Mouse (Mus musculus) lung, adult 2 months (tissue): ENCODE data around the gene Hnrnph1. TPM values are rescaled to one million over a fixed set of nuclear protein-coding genes. Genes with fewer than 3 reads are reported as not detected.

Experiments
- DNase-seq: peaks from one replicate; pipeline ENCODE4 v3.0.0; 2022
- H3K4me1 ChIP-seq: fragments of 200-500 bp; 2 replicates; pipeline ENCODE4 v1.6.1; 2011; ENCODE audit warnings: low read length; ENCODE audit not compliant: control insufficient read depth, insufficient read depth
- H3K4me3 ChIP-seq: fragments of 200-500 bp; replicated peaks from 2 replicates; pipeline ENCODE3; 2011; ENCODE audit warnings: low read depth, mild to moderate bottlenecking, control low read depth, low read length; ENCODE audit errors: extremely low read depth
- CTCF ChIP-seq: fragments of 200-500 bp; IDR thresholded peaks from 2 replicates; pipeline ENCODE4 v1.5.1; 2011; ENCODE audit warnings: mild to moderate bottlenecking, low read length, control low read depth; ENCODE audit not compliant: insufficient read depth
- POLR2A ChIP-seq: fragments of 200-500 bp; IDR thresholded peaks from 2 replicates; pipeline ENCODE4 v1.6.1; 2011; ENCODE audit warnings: low read depth, mild to moderate bottlenecking, control low read depth, low read length, borderline replicate concordance; ENCODE audit errors: extremely low read depth
- WGBS: fragments of 180-500 bp; shearing (Covaris S2); methylation state at CpG from one replicate; pipeline ENCODE4 v1.1.7; 2018; 5-methylcytosine and 5-hydroxymethylcytosine counted together
- polyA plus RNA-seq: library from polyadenylated mRNA; depleted of rRNA; stranded (reverse); fragments of >200 nt; gene quantifications from 2 replicates; pipeline ENCODE4 v1.2.3, GENCODE M21; 2012; rRNA removed

The Hnrnph1 gene
- polyA plus RNA-seq, result 53.9 and 94.9 TPM in 2 replicates

DNA sequence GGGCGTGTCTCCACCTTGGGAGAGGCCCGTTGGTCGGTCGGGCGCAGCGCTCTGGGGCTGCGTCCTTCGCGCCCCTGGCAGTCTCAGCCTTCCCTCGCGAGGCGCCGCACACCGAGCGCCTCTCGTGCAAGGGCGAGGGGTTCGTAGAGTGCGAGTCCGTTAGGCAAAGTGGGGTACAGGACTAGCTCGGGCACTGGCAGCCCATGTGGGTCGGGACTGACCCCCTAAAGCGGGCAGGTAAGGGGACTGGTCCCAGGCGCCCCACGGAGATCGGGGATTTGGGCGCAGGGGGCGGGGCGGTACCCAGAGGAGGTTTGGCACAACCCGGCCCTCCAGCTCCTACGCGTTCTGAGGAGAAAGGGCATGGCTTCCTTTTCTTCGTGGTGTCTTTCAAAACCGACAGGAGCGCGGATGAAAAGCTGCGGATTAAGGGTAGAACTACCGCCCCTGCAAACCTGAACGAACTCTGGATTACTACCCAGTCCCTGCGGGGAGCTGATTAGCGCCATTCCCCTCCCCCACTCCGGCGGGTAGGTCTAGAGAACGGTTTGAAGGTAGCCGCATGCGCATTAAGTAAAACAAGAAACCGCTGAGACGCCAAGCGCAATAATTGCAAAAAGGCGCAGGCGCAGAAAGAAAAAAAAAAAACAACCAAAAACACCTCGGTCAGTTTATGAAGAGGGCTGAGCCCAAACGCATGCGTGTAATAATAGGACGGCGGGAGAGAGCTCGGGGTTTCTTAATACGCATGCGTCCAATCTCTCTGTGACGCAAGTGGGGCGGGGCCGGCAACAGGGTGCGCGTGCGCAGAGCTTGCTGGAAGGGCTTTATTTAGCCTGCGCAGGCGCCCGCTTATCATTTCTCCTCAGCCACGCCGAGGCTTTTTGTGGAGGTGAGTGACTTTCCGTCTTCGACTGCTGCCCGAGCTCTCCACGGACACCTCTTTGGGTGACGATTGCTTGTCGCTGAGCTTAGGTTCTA, at the start of gene Hnrnph1:
TSS of gene Hnrnph1 (plus strand) at position 80 of the 981 bp plus-strand sequence.
- H3K4me3 ChIP-seq, result peak within 1 kb of the TSS; percentile 99
- no peak for TF ChIP-seq CTCF
- TF ChIP-seq POLR2A, result peak; percentile 100
- peaks cover 14% of the 10 kb centered on the region for H3K4me1 ChIP-seq
- WGBS, result under 1% methylated on average over 76 of the region's 76 CpGs
- peak; percentile 99 for DNase-seq

DNA sequence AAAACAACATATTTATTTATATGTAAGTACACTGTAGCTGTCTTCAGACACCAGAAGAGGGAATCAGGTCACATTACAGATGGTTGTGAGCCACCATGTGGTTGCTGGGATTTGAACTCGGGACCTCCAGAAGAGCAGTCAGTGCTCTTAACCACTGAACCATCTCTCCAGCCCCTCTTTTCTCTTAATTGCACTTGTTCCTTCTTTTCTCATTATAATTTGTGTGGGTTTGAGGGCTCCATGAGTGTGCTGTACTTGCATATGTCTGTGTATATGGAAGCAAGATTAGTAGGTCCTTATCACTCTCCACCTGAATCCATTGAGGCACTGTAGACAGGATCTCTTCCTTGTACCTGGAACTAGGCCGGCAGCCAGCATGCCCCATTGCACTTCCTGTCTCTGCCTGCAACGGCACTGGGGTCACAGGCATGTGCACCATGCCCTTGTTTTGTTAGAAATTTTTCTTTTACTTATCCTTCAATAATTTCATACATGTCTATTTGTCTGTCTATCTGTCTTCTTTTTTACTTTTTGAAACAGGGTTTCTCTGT, 48.6 kb upstream of the Hnrnph1 start:
- Histone ChIP-seq H3K4me1 (peaks cover 7% of the 10 kb centered on the region), H3K4me3 (no peak overlapping the region)
- 70% methylated on average over 3 of the region's 3 CpGs for WGBS
- no peak for TF ChIP-seq POLR2A
- TF ChIP-seq CTCF, result no peak
- DNase-seq, result no peak

DNA sequence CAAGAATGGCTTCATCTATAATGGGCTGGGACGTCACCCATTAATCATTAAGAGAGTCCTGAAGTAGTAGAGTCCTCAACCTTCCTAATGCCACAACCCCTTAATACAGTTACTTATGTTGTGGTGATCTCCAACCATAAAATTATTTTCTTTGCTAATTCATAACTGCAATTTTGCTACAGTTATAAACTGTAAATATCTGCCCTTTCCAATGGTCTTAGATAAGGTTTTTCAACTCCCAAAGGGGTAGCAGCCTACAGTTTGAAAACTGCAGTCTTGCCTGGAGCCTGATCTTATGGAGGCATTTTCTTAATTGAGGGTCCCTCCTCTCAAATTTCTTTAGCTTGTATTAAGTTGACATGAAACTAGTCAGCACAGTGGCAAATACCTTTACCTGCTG, 47.4 kb upstream of the Hnrnph1 start:
- peaks cover 3% of the 10 kb centered on the region; the same call in 1 of the 2 replicates for H3K4me1 ChIP-seq
- H3K4me3 ChIP-seq, result no peak overlapping the region
- DNase-seq, result no peak
- 100% methylated on average over 1 of the region's 1 CpGs for WGBS
- TF ChIP-seq POLR2A, result no peak
- TF ChIP-seq CTCF, result no peak

- no peak for DNase-seq
- Histone ChIP-seq H3K4me3 (no peak overlapping the region), H3K4me1 (no peaks in the 10 kb centered on the region)
- TF ChIP-seq POLR2A (no peak), CTCF (no peak)
- WGBS, result 77% methylated on average over 3 of the region's 3 CpGs
These were observed 43.6 kb upstream of the Hnrnph1 start for GRCm38 (mm10) chr11:50333181-50333580.

GRCm38 (mm10) chr11:50336126-50336525, 40.7 kb upstream of the Hnrnph1 start:
- Histone ChIP-seq H3K4me1 (no peaks in the 10 kb centered on the region), H3K4me3 (no peak overlapping the region)
- DNase-seq, result no peak
- WGBS, result 20% methylated on average over 1 of the region's 1 CpGs
- TF ChIP-seq POLR2A (no peak), CTCF (no peak)

DNA sequence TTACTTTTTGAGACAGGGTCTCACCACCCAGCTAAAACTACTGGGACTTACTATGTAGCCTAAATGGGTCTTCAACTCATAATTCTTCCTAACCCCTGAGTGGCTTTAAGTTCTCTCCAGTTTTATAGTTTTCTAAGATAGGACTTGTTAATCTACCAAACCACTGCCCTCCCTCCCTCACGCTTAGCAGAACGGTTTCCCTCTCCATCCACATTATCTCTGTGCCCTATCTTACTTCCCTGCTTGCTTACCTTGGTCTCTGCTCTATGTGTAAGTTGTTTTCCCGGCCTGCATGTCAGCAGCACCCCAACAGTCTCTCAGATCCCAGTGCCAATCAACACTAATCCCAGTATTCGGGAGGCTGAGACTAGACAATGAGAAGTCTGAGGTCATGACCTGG, 39.9 kb upstream of the Hnrnph1 start:
- Histone ChIP-seq H3K4me3 (no peak overlapping the region), H3K4me1 (no peaks in the 10 kb centered on the region)
- WGBS, result 68% methylated on average over 4 of the region's 4 CpGs
- no peak for DNase-seq
- TF ChIP-seq CTCF (no peak), POLR2A (no peak)

- 63% methylated on average over 4 of the region's 4 CpGs for WGBS
- Histone ChIP-seq H3K4me3 (no peak overlapping the region), H3K4me1 (no peaks in the 10 kb centered on the region)
- DNase-seq, result no peak
- TF ChIP-seq CTCF (no peak), POLR2A (no peak)
These were observed 31.3 kb upstream of the Hnrnph1 start for GRCm38 (mm10) chr11:50345486-50345885.

GRCm38 (mm10) chr11:50346256-50347032, 30.3 kb upstream of the Hnrnph1 start:
- no peak for DNase-seq
- WGBS, result 79% methylated on average over 9 of the region's 9 CpGs
- TF ChIP-seq CTCF (no peak), POLR2A (no peak)
- no peak overlapping the region for H3K4me3 ChIP-seq
- no peaks in the 10 kb centered on the region for H3K4me1 ChIP-seq

DNA sequence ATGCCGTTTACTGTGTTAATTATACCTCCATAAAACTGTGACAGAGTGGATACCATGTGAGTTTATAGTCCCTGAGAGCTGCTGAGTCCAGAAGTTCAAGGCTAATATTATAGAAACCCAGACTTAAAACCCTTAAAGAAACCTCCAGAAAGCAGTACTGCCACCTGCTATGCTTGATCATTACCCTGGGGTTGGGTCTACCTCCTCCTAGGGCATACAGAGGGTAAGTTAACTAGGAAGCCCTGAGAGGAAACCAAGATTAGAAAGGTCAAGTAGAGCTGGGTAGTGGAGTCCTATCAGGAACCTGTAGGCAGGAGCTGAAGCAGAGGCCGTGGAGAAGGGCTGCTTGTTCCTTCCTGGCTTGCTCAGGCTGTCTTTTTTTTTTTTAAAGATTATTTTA, 24.6 kb upstream of the Hnrnph1 start:
- no peak for DNase-seq
- no peaks in the 10 kb centered on the region for H3K4me1 ChIP-seq
- WGBS, result 77% methylated on average over 2 of the region's 2 CpGs
- no peak overlapping the region for H3K4me3 ChIP-seq
- TF ChIP-seq POLR2A (no peak), CTCF (no peak)
